Mouse (Mus musculus): Measurements from ENCODE around the gene Atg4a.

- TF ChIP-seq GATA1 (IDR thresholded peaks at IDR 0.05; ENCODE audit: borderline replicate concordance, low read length) (no peak), FLI1 (IDR thresholded peaks at IDR 0.05; ENCODE audit: low read length) (no peak)
These were observed 49.3 kb upstream of the Atg4a start, which contains the start of gene Vsig1 for GRCm38 (mm10) chrX:140907360-140907759.
